Mouse (Mus musculus): ENCODE measurements at regions not wholly inside any gene's neighbourhood (a gene's known extent, or its start where the extent isn't known, plus 50 kb on each side); places are given as distances from the start of the nearest gene placed in this dataset.
"Not testable (repeated sequence)": the region's sequence is repeated elsewhere in the genome, so short reads cannot be mapped to it uniquely, and the experiment has no call there.

DNA sequence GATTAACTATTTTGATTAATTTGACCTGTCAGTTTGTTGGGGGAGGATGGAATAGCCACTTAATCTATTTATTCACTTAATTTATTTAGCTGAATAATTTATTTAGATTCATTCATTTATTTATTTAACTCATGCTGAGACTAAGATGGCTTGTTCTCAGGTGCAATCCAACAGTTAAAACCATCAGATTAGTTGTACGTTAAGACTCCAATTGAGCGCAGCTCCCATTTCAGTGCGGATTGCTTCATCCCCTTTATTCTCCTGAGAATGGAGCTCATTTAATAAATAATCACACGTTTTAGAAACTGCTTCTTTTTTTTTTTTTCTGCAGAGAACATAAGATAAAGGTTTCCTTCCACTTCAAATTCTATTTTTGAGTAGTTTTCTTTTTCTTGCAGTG is 113.2 kb downstream of the Akr1d1 start:
- no peaks in the 10 kb centered on the region for H3K4me1 ChIP-seq (ENCODE audit: control insufficient read depth, insufficient read depth, low read length)
- TF ChIP-seq CTCF (IDR thresholded peaks at IDR 0.05; ENCODE audit: control insufficient read depth, insufficient read depth, insufficient replicate concordance, low read depth, low read length) (no peak), POLR2A (IDR thresholded peaks at IDR 0.05; ENCODE audit: control insufficient read depth, low read depth, low read length) (no peak)
- no peak overlapping the region for H3K27ac ChIP-seq (ENCODE audit: control insufficient read depth, insufficient read depth, low read depth, low read length)
- H3K4me3 ChIP-seq (ENCODE audit: control insufficient read depth, low read depth, low read length), result no peak overlapping the region
- H3K27me3 ChIP-seq (ENCODE audit: control insufficient read depth, insufficient read depth, low read length), result no peaks in the 10 kb centered on the region
- H3K36me3 ChIP-seq (ENCODE audit: control insufficient read depth, insufficient read depth, low read length), result no peaks in the 10 kb centered on the region

GRCm38 (mm10) chr6:37643718-37644117 is 113.7 kb downstream of the Akr1d1 start:
- H3K27me3 ChIP-seq (ENCODE audit: control insufficient read depth, insufficient read depth, low read length), result no peaks in the 10 kb centered on the region
- no peak overlapping the region for H3K27ac ChIP-seq (ENCODE audit: control insufficient read depth, insufficient read depth, low read depth, low read length)
- H3K36me3 ChIP-seq (ENCODE audit: control insufficient read depth, insufficient read depth, low read length), result no peaks in the 10 kb centered on the region
- H3K4me3 ChIP-seq (ENCODE audit: control insufficient read depth, low read depth, low read length), result no peak overlapping the region
- H3K4me1 ChIP-seq (ENCODE audit: control insufficient read depth, insufficient read depth, low read length), result no peaks in the 10 kb centered on the region
- TF ChIP-seq POLR2A (IDR thresholded peaks at IDR 0.05; ENCODE audit: control insufficient read depth, low read depth, low read length) (no peak), CTCF (IDR thresholded peaks at IDR 0.05; ENCODE audit: control insufficient read depth, insufficient read depth, insufficient replicate concordance, low read depth, low read length) (no peak)

- Histone ChIP-seq H3K4me1 (ENCODE audit: control insufficient read depth, insufficient read depth, low read length) (no peaks in the 10 kb centered on the region), H3K36me3 (ENCODE audit: control insufficient read depth, insufficient read depth, low read length) (no peaks in the 10 kb centered on the region), H3K27ac (ENCODE audit: control insufficient read depth, insufficient read depth, low read depth, low read length) (no peak overlapping the region), H3K4me3 (ENCODE audit: control insufficient read depth, low read depth, low read length) (no peak overlapping the region), H3K27me3 (ENCODE audit: control insufficient read depth, insufficient read depth, low read length) (no peaks in the 10 kb centered on the region)
- TF ChIP-seq CTCF (IDR thresholded peaks at IDR 0.05; ENCODE audit: control insufficient read depth, insufficient read depth, insufficient replicate concordance, low read depth, low read length), result no peak
- TF ChIP-seq POLR2A (IDR thresholded peaks at IDR 0.05; ENCODE audit: control insufficient read depth, low read depth, low read length), result no peak
These were observed 115.6 kb downstream of the Akr1d1 start for GRCm38 (mm10) chr6:37645551-37645950.

DNA sequence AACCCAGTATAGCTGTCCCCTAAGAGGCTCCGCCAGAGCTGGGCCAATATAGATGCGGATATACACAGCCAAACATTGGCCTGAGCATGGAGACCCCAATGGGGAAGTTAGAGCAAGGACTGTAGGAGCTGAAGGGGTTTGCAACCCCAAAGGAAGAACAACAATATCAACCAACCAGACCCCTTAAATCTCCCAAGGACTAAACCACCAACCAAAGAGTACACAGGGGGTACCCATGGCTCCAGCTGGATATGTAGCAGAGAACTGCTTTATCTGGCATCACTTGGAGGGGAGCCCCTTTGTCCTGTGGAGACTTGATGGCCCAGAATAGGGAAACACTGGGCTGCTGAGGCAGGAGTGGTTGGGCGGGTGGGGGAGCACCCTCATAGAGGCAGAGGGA is 127.3 kb downstream of the Akr1d1 start:
- H3K27ac ChIP-seq (ENCODE audit: control insufficient read depth, insufficient read depth, low read depth, low read length); H3K36me3 ChIP-seq (ENCODE audit: control insufficient read depth, insufficient read depth, low read length); H3K4me1 ChIP-seq (ENCODE audit: control insufficient read depth, insufficient read depth, low read length): not testable (repeated sequence)

GRCm38 (mm10) chr6:37658021-37658650 is 128.2 kb downstream of the Akr1d1 start:
- TF ChIP-seq POLR2A (IDR thresholded peaks at IDR 0.05; ENCODE audit: control insufficient read depth, low read depth, low read length) (no peak), CTCF (IDR thresholded peaks at IDR 0.05; ENCODE audit: control insufficient read depth, insufficient read depth, insufficient replicate concordance, low read depth, low read length) (no peak)
- Histone ChIP-seq H3K27me3 (ENCODE audit: control insufficient read depth, insufficient read depth, low read length) (no peaks in the 10 kb centered on the region), H3K36me3 (ENCODE audit: control insufficient read depth, insufficient read depth, low read length) (no peaks in the 10 kb centered on the region), H3K4me3 (ENCODE audit: control insufficient read depth, low read depth, low read length) (no peak overlapping the region), H3K4me1 (ENCODE audit: control insufficient read depth, insufficient read depth, low read length) (no peaks in the 10 kb centered on the region), H3K27ac (ENCODE audit: control insufficient read depth, insufficient read depth, low read depth, low read length) (no peak overlapping the region)

More for the DNA sequence above, 127.3 kb downstream of the Akr1d1 start:
- not testable (repeated sequence) for H3K27me3 ChIP-seq (ENCODE audit: control insufficient read depth, insufficient read depth, low read length); H3K4me3 ChIP-seq (ENCODE audit: control insufficient read depth, low read depth, low read length)

DNA sequence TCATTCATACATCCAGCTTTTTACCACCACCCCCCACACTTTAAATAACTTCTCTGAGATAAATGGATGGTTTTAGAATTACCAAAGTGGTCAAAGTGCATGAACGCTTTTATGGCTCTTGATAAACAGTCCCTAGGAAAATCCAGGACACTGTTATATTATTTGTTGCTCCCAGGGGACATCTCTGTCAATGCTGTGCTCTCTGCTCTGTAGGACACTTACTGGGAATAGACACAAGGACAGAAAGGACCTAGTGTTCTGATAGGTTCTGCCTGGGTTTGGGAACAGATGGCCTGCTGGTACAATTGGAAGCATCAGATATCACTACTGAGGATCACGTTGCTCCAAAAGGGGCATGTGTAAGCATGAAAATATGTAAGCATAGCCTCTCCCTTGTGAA is 132.8 kb downstream of the Akr1d1 start:
- Histone ChIP-seq H3K4me1 (ENCODE audit: control insufficient read depth, insufficient read depth, low read length) (no peaks in the 10 kb centered on the region), H3K36me3 (ENCODE audit: control insufficient read depth, insufficient read depth, low read length) (no peaks in the 10 kb centered on the region), H3K27ac (ENCODE audit: control insufficient read depth, insufficient read depth, low read depth, low read length) (no peak overlapping the region), H3K4me3 (ENCODE audit: control insufficient read depth, low read depth, low read length) (no peak overlapping the region), H3K27me3 (ENCODE audit: control insufficient read depth, insufficient read depth, low read length) (no peaks in the 10 kb centered on the region)
- no peak for TF ChIP-seq CTCF (IDR thresholded peaks at IDR 0.05; ENCODE audit: control insufficient read depth, insufficient read depth, insufficient replicate concordance, low read depth, low read length)
- TF ChIP-seq POLR2A (IDR thresholded peaks at IDR 0.05; ENCODE audit: control insufficient read depth, low read depth, low read length), result no peak

GRCm38 (mm10) chr6:37665576-37665975 is 135.6 kb downstream of the Akr1d1 start:
- Histone ChIP-seq H3K4me3 (ENCODE audit: control insufficient read depth, low read depth, low read length) (no peak overlapping the region), H3K27ac (ENCODE audit: control insufficient read depth, insufficient read depth, low read depth, low read length) (no peak overlapping the region), H3K36me3 (ENCODE audit: control insufficient read depth, insufficient read depth, low read length) (no peaks in the 10 kb centered on the region), H3K4me1 (ENCODE audit: control insufficient read depth, insufficient read depth, low read length) (no peaks in the 10 kb centered on the region), H3K27me3 (ENCODE audit: control insufficient read depth, insufficient read depth, low read length) (no peaks in the 10 kb centered on the region)
- TF ChIP-seq CTCF (IDR thresholded peaks at IDR 0.05; ENCODE audit: control insufficient read depth, insufficient read depth, insufficient replicate concordance, low read depth, low read length), result no peak
- no peak for TF ChIP-seq POLR2A (IDR thresholded peaks at IDR 0.05; ENCODE audit: control insufficient read depth, low read depth, low read length)

DNA sequence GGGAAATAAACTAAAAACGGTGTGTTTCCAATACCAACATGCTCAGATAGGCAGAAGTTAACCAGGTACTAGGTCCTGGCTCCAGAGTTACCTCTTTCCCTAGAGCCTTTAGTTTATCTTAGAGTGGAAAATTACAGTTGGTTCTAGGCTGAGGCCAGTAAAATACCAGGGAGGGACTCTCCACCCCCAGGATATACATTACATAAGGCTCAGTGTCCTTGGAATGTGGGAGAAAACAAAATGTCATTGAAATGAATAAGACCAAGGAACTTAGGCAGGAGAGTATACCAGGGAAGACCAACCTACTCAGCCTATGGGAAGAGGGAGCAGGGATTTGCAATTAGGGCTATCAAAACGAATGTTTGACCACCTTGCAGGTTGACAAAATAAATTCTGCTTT is 139.4 kb downstream of the Akr1d1 start:
- H3K4me3 ChIP-seq (ENCODE audit: control insufficient read depth, low read depth, low read length), result no peak overlapping the region
- no peaks in the 10 kb centered on the region for H3K27me3 ChIP-seq (ENCODE audit: control insufficient read depth, insufficient read depth, low read length)
- no peak overlapping the region for H3K27ac ChIP-seq (ENCODE audit: control insufficient read depth, insufficient read depth, low read depth, low read length)
- no peaks in the 10 kb centered on the region for H3K4me1 ChIP-seq (ENCODE audit: control insufficient read depth, insufficient read depth, low read length)
- no peak for TF ChIP-seq CTCF (IDR thresholded peaks at IDR 0.05; ENCODE audit: control insufficient read depth, insufficient read depth, insufficient replicate concordance, low read depth, low read length)
- no peak for TF ChIP-seq POLR2A (IDR thresholded peaks at IDR 0.05; ENCODE audit: control insufficient read depth, low read depth, low read length)
- H3K36me3 ChIP-seq (ENCODE audit: control insufficient read depth, insufficient read depth, low read length), result no peaks in the 10 kb centered on the region
